Mouse (Mus musculus) hindbrain, postnatal 0 days (tissue): ENCODE results near the gene Olfr1160. TPM values are rescaled to one million over a fixed set of nuclear protein-coding genes. Genes with fewer than 3 reads are reported as not detected.

Experiments used
- ATAC-seq: fragments of 200-750 bp; cut with Nextera tagmentation; 2 replicates; pipeline ENCODE4 v1.8.0; 2017; ENCODE audit warnings: mild to moderate bottlenecking, moderate TSS enrichment, moderate library complexity
- DNase-seq: peaks from one replicate; pipeline ENCODE4 v3.0.0-alpha.2; 2015; ENCODE audit warnings: low spot score
- H3K27ac ChIP-seq: fragments of 300-500 bp; sonication (generic); 2 replicates; pipeline ENCODE4 v1.5.1; 2014; ENCODE audit warnings: mild to moderate bottlenecking
- H3K27me3 ChIP-seq: fragments of 300-500 bp; sonication (generic); 2 replicates; pipeline ENCODE4 v1.6.1; 2014; ENCODE audit warnings: low read length, mixed read lengths; ENCODE audit not compliant: insufficient read depth
- H3K36me3 ChIP-seq: fragments of 300-500 bp; sonication (generic); 2 replicates; pipeline ENCODE4 v1.6.1; 2014; ENCODE audit warnings: low read length, mixed read lengths; ENCODE audit not compliant: insufficient read depth
- H3K4me1 ChIP-seq: fragments of 300-500 bp; sonication (generic); 2 replicates; pipeline ENCODE4 v1.6.1; 2014; ENCODE audit warnings: antibody characterized with exemption, low read length, mixed read lengths; ENCODE audit not compliant: insufficient read depth
- H3K4me2 ChIP-seq: fragments of 300-500 bp; sonication (generic); 2 replicates; pipeline ENCODE4 v1.6.1; 2014; ENCODE audit warnings: low read depth, mild to moderate bottlenecking, low read length, moderate library complexity, mixed read lengths
- H3K4me3 ChIP-seq: fragments of 300-500 bp; sonication (generic); 2 replicates; pipeline ENCODE4 v1.5.1; 2014; ENCODE audit warnings: low read length
- H3K9ac ChIP-seq: fragments of 300-500 bp; sonication (generic); replicated peaks from 2 replicates; pipeline ENCODE4 v1.6.1; 2014; ENCODE audit warnings: mild to moderate bottlenecking, low read length, moderate library complexity, mixed read lengths
- H3K9me3 ChIP-seq: fragments of 300-500 bp; sonication (generic); 2 replicates; pipeline ENCODE4 v1.6.1; 2016; ENCODE audit warnings: low read length, mixed read lengths
- CTCF ChIP-seq: IDR thresholded peaks from 2 replicates; pipeline ENCODE4 v1.5.1; 2016; ENCODE audit warnings: antibody characterized with exemption, control low read depth, low read depth
- polyA plus RNA-seq: library from polyadenylated mRNA; unstranded; fragments of >200 nt; fragmentation: Nextera tagmentation; extraction: Ambion mirVana; gene quantifications from 2 replicates; pipeline ENCODE4 v1.2.1, GENCODE M21; 2015
- total RNA-seq: library from RNA; depleted of rRNA; stranded (reverse); fragments of >200 nt; gene quantifications from 2 replicates; pipeline ENCODE4 v1.2.3, GENCODE M21; 2014; rRNA removed

Olfr1160 gene
- total and polyA plus RNA-seq, 2 experiments from 2014 or later: not detected

DNA sequence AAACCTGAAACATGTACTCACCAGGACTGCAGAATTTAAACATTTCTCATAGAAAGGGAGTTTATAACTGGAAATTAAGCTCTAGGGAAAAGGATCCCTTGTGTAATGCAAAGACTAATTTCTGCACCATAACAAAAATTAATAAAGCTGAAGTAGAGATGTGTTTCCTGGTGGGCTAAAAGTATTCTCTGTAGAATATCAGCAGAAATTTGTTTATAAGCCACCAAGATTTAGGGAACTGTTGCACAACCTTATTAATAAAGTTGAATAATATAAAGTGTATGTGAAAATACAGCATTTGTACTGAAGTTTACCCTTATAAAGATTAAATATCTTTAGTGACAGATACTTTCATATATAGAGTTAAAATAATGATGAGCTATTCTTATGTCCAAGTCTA, 55.1 kb downstream of the Olfr1160 start, which contains the start of gene Olfr1156:
Olfr1156 (minus strand) TSS at position 101 of the 400 bp plus-strand sequence.
- Histone ChIP-seq H3K9me3 (no peaks in the 10 kb centered on the region), H3K27me3 (no peaks in the 10 kb centered on the region), H3K4me3 (no peak within 1 kb of the TSS), H3K27ac (no peak within 1 kb of the TSS), H3K9ac (no peak within 1 kb of the TSS), H3K36me3 (no peaks in the 10 kb centered on the region), H3K4me1 (no peaks in the 10 kb centered on the region), H3K4me2 (no peak within 1 kb of the TSS)
- DNase-seq: no peak
- ATAC-seq: no peak
- no peak for TF ChIP-seq CTCF

Other genes with a start within 250 kb of the Olfr1160 start
- gene Olfr152, start 228.8 kb downstream of the Olfr1160 start, total RNA-seq: not detected in 2 replicates
- not detected in 2 replicates for gene Olfr152, start 228.8 kb downstream of the Olfr1160 start, polyA plus RNA-seq
- not detected in 2 replicates for gene Olfr1143, start 207.7 kb downstream of the Olfr1160 start, total RNA-seq
- gene Olfr1143, start 207.7 kb downstream of the Olfr1160 start, polyA plus RNA-seq: not detected in 2 replicates
- not detected in 2 replicates for gene Olfr1145, start 198.4 kb downstream of the Olfr1160 start, total RNA-seq
- gene Olfr1145, start 198.4 kb downstream of the Olfr1160 start, polyA plus RNA-seq: not detected in 2 replicates
- not detected in 2 replicates for gene Olfr1148, start 177.7 kb downstream of the Olfr1160 start, total RNA-seq
- gene Olfr1148, start 177.7 kb downstream of the Olfr1160 start, polyA plus RNA-seq: not detected in 2 replicates
- gene Olfr1150-ps1, start 164.3 kb downstream of the Olfr1160 start, total RNA-seq: not detected in 2 replicates
- gene Olfr1150-ps1, start 164.3 kb downstream of the Olfr1160 start, polyA plus RNA-seq: not detected in 2 replicates
- not detected in 2 replicates for gene Olfr1151, start 152.4 kb downstream of the Olfr1160 start, total RNA-seq
- not detected in 2 replicates for gene Olfr1151, start 152.4 kb downstream of the Olfr1160 start, polyA plus RNA-seq
- gene Olfr1152, start 141.8 kb downstream of the Olfr1160 start, total RNA-seq: not detected in 2 replicates
- not detected in 2 replicates for gene Olfr1152, start 141.8 kb downstream of the Olfr1160 start, polyA plus RNA-seq
- not detected in 2 replicates for gene Olfr1153, start 113.3 kb downstream of the Olfr1160 start, total RNA-seq
- gene Olfr1153, start 113.3 kb downstream of the Olfr1160 start, polyA plus RNA-seq: not detected in 2 replicates
- gene Olfr1154, start 103.1 kb downstream of the Olfr1160 start, total RNA-seq: not detected in 2 replicates
- gene Olfr1154, start 103.1 kb downstream of the Olfr1160 start, polyA plus RNA-seq: not detected in 2 replicates
- gene Olfr1155, start 63.1 kb downstream of the Olfr1160 start, total RNA-seq: not detected in 2 replicates
- gene Olfr1155, start 63.1 kb downstream of the Olfr1160 start, polyA plus RNA-seq: not detected in 2 replicates
- not detected in 2 replicates for gene Olfr1156, start 55.2 kb downstream of the Olfr1160 start, total RNA-seq
- gene Olfr1156, start 55.2 kb downstream of the Olfr1160 start, polyA plus RNA-seq: not detected in 2 replicates
- not detected in 2 replicates for gene Olfr1157, start 40.0 kb downstream of the Olfr1160 start, total RNA-seq
- not detected in 2 replicates for gene Olfr1157, start 40.0 kb downstream of the Olfr1160 start, polyA plus RNA-seq
- not detected in 2 replicates for gene Olfr74, start 33.6 kb downstream of the Olfr1160 start, total RNA-seq
- not detected in 2 replicates for gene Olfr74, start 33.6 kb downstream of the Olfr1160 start, polyA plus RNA-seq
- not detected in 2 replicates for gene Olfr1158, start 18.2 kb downstream of the Olfr1160 start, total RNA-seq
- not detected in 2 replicates for gene Olfr1158, start 18.2 kb downstream of the Olfr1160 start, polyA plus RNA-seq
- gene Olfr1161, start 14.5 kb upstream of the Olfr1160 start, total RNA-seq: not detected in 2 replicates
- not detected in 2 replicates for gene Olfr1161, start 14.5 kb upstream of the Olfr1160 start, polyA plus RNA-seq
- gene Olfr73, start 29.4 kb upstream of the Olfr1160 start, total RNA-seq: not detected in 2 replicates
- gene Olfr73, start 29.4 kb upstream of the Olfr1160 start, polyA plus RNA-seq: not detected in 2 replicates
- not detected in 2 replicates for gene Olfr1162, start 42.9 kb upstream of the Olfr1160 start, total RNA-seq
- gene Olfr1162, start 42.9 kb upstream of the Olfr1160 start, polyA plus RNA-seq: not detected in 2 replicates
- not detected in 2 replicates for gene Olfr1163, start 63.6 kb upstream of the Olfr1160 start, total RNA-seq
- gene Olfr1163, start 63.6 kb upstream of the Olfr1160 start, polyA plus RNA-seq: not detected in 2 replicates
- gene Olfr1164, start 85.7 kb upstream of the Olfr1160 start, total RNA-seq: not detected in 2 replicates
- not detected in 2 replicates for gene Olfr1164, start 85.7 kb upstream of the Olfr1160 start, polyA plus RNA-seq
- not detected in 2 replicates for gene Olfr1166, start 120.0 kb upstream of the Olfr1160 start, total RNA-seq
- not detected in 2 replicates for gene Olfr1166, start 120.0 kb upstream of the Olfr1160 start, polyA plus RNA-seq
- gene Olfr1167, start 146.9 kb upstream of the Olfr1160 start, total RNA-seq: not detected in 2 replicates
- gene Olfr1167, start 146.9 kb upstream of the Olfr1160 start, polyA plus RNA-seq: not detected in 2 replicates
- gene Olfr1168, start 173.6 kb upstream of the Olfr1160 start, total RNA-seq: not detected in 2 replicates
- gene Olfr1168, start 173.6 kb upstream of the Olfr1160 start, polyA plus RNA-seq: not detected in 2 replicates
- not detected in 2 replicates for gene Olfr1170, start 220.1 kb upstream of the Olfr1160 start, total RNA-seq
- gene Olfr1170, start 220.1 kb upstream of the Olfr1160 start, polyA plus RNA-seq: not detected in 2 replicates